Mouse (Mus musculus): Measurements from ENCODE around the gene Cidec. TPM values are rescaled to one million over a fixed set of nuclear protein-coding genes. Genes with fewer than 3 reads are reported as not detected.

Gene Cidec
- polyA plus RNA-seq, 1 experiment, result not detected

- Histone ChIP-seq H3K36me3 (ENCODE audit: control insufficient read depth, insufficient read depth) (no peaks in the 10 kb centered on the region), H3K79me2 (ENCODE audit: control insufficient read depth, insufficient read depth) (no peaks in the 10 kb centered on the region), H3K79me3 (ENCODE audit: low read depth) (no peaks in the 10 kb centered on the region), H3K27me3 (ENCODE audit: control insufficient read depth, insufficient read depth, insufficient read length) (peaks cover 41% of the 10 kb centered on the region), H3K4me3 (ENCODE audit: insufficient read depth, poor library complexity, severe bottlenecking) (no peak within 1 kb of the TSS), H3ac (ENCODE audit: control insufficient read depth, insufficient read length, low read depth) (no peak within 1 kb of the TSS)
- TF ChIP-seq MYOD1 (IDR thresholded peaks at IDR 0.05; ENCODE audit: control insufficient read depth, insufficient read length, low read depth) (no peak), MYOG (IDR thresholded peaks at IDR 0.05; ENCODE audit: control insufficient read depth, extremely low read depth, insufficient read length) (no peak), USF1 (IDR thresholded peaks at IDR 0.05; ENCODE audit: low read depth) (no peak), FOSL1 (IDR thresholded peaks at IDR 0.05; ENCODE audit: insufficient read depth, low read length, poor library complexity, severe bottlenecking) (no peak), CTCF (IDR thresholded peaks at IDR 0.05; ENCODE audit: control insufficient read depth, insufficient read depth, insufficient read length) (no peak), MAX (IDR thresholded peaks at IDR 0.05) (no peak), CEBPB (IDR thresholded peaks at IDR 0.05; ENCODE audit: low read depth) (no peak)
Observed at GRCm38 (mm10) chr6:113457952-113458534, 22.5 kb upstream of the Cidec start, which contains the start of gene Il17re. Gene Il17re, plus strand, starts transcription at chr6:113458484.

DNA sequence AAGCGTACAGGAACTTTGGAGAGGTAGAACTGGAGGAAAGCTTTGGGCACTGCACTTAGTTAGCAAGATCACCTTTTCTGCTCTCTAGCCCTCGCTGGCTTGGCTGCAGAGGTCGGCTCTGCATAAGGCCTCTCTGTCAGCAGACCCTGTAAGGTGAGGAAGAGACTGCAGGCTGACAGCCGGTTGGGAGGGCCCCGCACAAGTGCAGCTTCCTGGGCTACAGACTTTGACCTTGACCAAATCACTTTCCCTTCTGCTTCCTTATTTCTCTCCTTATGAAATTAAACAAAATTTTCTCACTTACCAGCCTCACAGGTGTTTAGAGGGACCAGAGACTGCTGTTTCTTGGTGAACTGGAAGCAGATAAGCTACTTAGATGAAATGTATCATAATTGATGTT is 19.4 kb upstream of the Cidec start:
- no peak overlapping the region for H3K4me3 ChIP-seq (ENCODE audit: insufficient read depth, poor library complexity, severe bottlenecking)
- H3K27me3 ChIP-seq (ENCODE audit: control insufficient read depth, insufficient read depth, insufficient read length), result peaks cover 34% of the 10 kb centered on the region
- no peaks in the 10 kb centered on the region for H3K79me3 ChIP-seq (ENCODE audit: low read depth)
- H3K36me3 ChIP-seq (ENCODE audit: control insufficient read depth, insufficient read depth), result no peaks in the 10 kb centered on the region
- TF ChIP-seq CEBPB (IDR thresholded peaks at IDR 0.05; ENCODE audit: low read depth) (no peak), FOSL1 (IDR thresholded peaks at IDR 0.05; ENCODE audit: insufficient read depth, low read length, poor library complexity, severe bottlenecking) (no peak), USF1 (IDR thresholded peaks at IDR 0.05; ENCODE audit: low read depth) (no peak), MYOG (IDR thresholded peaks at IDR 0.05; ENCODE audit: control insufficient read depth, extremely low read depth, insufficient read length) (no peak), MAX (IDR thresholded peaks at IDR 0.05) (no peak), CTCF (IDR thresholded peaks at IDR 0.05; ENCODE audit: control insufficient read depth, insufficient read depth, insufficient read length) (no peak), MYOD1 (IDR thresholded peaks at IDR 0.05; ENCODE audit: control insufficient read depth, insufficient read length, low read depth) (no peak)
- no peaks in the 10 kb centered on the region for H3K79me2 ChIP-seq (ENCODE audit: control insufficient read depth, insufficient read depth)
- H3ac ChIP-seq (ENCODE audit: control insufficient read depth, insufficient read length, low read depth), result no peak overlapping the region

DNA sequence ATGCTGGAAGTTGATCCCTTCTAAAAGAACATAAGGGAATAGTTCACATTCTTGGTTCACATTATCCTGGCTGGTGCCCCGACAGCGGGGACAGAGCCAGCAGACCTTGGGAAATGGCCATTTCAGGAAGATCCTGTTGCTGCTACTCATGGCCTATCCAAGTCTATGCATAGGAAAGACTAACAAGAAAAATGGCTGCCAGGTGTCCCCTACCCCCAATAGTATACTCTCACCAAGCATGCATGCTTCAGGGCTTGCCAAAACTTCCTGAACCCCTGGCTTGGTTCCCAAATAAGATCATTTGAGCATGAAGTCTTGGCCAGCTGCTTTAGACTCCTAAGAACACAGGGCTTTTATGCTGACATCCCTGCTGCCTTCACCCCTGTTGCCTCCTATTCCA is 16.3 kb upstream of the Cidec start:
- Histone ChIP-seq H3K36me3 (ENCODE audit: control insufficient read depth, insufficient read depth) (peaks cover 18% of the 10 kb centered on the region), H3K4me3 (ENCODE audit: insufficient read depth, poor library complexity, severe bottlenecking) (no peak overlapping the region), H3K79me3 (ENCODE audit: low read depth) (no peaks in the 10 kb centered on the region), H3K79me2 (ENCODE audit: control insufficient read depth, insufficient read depth) (no peaks in the 10 kb centered on the region), H3K27me3 (ENCODE audit: control insufficient read depth, insufficient read depth, insufficient read length) (peaks cover 3% of the 10 kb centered on the region), H3ac (ENCODE audit: control insufficient read depth, insufficient read length, low read depth) (no peak overlapping the region)
- TF ChIP-seq MYOD1 (IDR thresholded peaks at IDR 0.05; ENCODE audit: control insufficient read depth, insufficient read length, low read depth) (no peak), FOSL1 (IDR thresholded peaks at IDR 0.05; ENCODE audit: insufficient read depth, low read length, poor library complexity, severe bottlenecking) (no peak), CTCF (IDR thresholded peaks at IDR 0.05; ENCODE audit: control insufficient read depth, insufficient read depth, insufficient read length) (no peak), USF1 (IDR thresholded peaks at IDR 0.05; ENCODE audit: low read depth) (no peak)

GRCm38 (mm10) chr6:113447639-113448038 is 12.1 kb upstream of the Cidec start:
- Histone ChIP-seq H3ac (ENCODE audit: control insufficient read depth, insufficient read length, low read depth) (no peak overlapping the region), H3K36me3 (ENCODE audit: control insufficient read depth, insufficient read depth) (peaks cover 34% of the 10 kb centered on the region), H3K27me3 (ENCODE audit: control insufficient read depth, insufficient read depth, insufficient read length) (no peaks in the 10 kb centered on the region), H3K79me2 (ENCODE audit: control insufficient read depth, insufficient read depth) (peaks cover 39% of the 10 kb centered on the region), H3K4me3 (ENCODE audit: insufficient read depth, poor library complexity, severe bottlenecking) (no peak overlapping the region), H3K79me3 (ENCODE audit: low read depth) (peaks cover 18% of the 10 kb centered on the region)
- TF ChIP-seq MYOG (IDR thresholded peaks at IDR 0.05; ENCODE audit: control insufficient read depth, extremely low read depth, insufficient read length) (no peak), FOSL1 (IDR thresholded peaks at IDR 0.05; ENCODE audit: insufficient read depth, low read length, poor library complexity, severe bottlenecking) (no peak), MYOD1 (IDR thresholded peaks at IDR 0.05; ENCODE audit: control insufficient read depth, insufficient read length, low read depth) (no peak), CEBPB (IDR thresholded peaks at IDR 0.05; ENCODE audit: low read depth) (no peak), CTCF (IDR thresholded peaks at IDR 0.05; ENCODE audit: control insufficient read depth, insufficient read depth, insufficient read length) (no peak), USF1 (IDR thresholded peaks at IDR 0.05; ENCODE audit: low read depth) (no peak), MAX (IDR thresholded peaks at IDR 0.05) (no peak)

DNA sequence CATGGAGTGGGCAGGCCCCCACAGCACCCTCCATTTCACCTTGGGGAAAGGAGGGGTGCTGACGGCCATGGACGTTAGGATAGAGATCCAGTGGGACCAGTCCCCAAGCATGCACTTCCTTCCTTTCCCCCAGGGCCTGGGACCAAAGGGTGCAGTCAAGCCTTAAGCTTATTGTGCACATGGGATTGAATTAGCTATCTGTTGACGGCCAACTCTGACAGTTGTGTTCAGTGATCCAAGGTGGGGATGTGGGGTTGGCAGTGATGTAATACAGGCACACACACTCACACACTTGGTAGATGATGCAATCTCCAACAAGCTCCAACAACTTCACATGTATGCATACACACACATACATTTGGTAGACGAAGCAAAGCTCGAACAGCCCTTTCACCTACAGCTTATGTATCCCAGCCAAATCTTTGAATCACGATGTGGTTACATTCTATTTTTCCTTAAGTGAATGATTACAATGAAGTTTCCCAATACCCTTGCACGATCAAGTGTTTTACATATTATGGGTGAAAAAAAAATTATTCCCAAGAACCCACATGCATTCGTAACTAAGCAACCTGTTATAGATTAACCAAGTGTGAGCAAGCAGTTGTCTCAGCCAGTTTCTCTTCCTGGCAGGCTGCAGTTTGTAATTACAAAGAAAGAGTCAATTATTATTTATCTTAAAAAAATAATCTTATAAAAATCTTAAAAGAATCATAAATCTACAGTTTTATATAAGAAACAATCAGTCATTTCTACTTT is 8.8 kb upstream of the Cidec start:
- Histone ChIP-seq H3K79me2 (ENCODE audit: control insufficient read depth, insufficient read depth) (peaks cover 42% of the 10 kb centered on the region), H3K79me3 (ENCODE audit: low read depth) (peaks cover 18% of the 10 kb centered on the region), H3K36me3 (ENCODE audit: control insufficient read depth, insufficient read depth) (peaks cover 34% of the 10 kb centered on the region), H3ac (ENCODE audit: control insufficient read depth, insufficient read length, low read depth) (no peak overlapping the region), H3K27me3 (ENCODE audit: control insufficient read depth, insufficient read depth, insufficient read length) (no peaks in the 10 kb centered on the region), H3K4me3 (ENCODE audit: insufficient read depth, poor library complexity, severe bottlenecking) (no peak overlapping the region)
- TF ChIP-seq CTCF (IDR thresholded peaks at IDR 0.05; ENCODE audit: control insufficient read depth, insufficient read depth, insufficient read length), result no peak
- TF ChIP-seq MAX (IDR thresholded peaks at IDR 0.05), result no peak
- TF ChIP-seq MYOD1 (IDR thresholded peaks at IDR 0.05; ENCODE audit: control insufficient read depth, insufficient read length, low read depth), result no peak
- no peak for TF ChIP-seq USF1 (IDR thresholded peaks at IDR 0.05; ENCODE audit: low read depth)
- TF ChIP-seq MYOG (IDR thresholded peaks at IDR 0.05; ENCODE audit: control insufficient read depth, extremely low read depth, insufficient read length), result no peak
- TF ChIP-seq FOSL1 (IDR thresholded peaks at IDR 0.05; ENCODE audit: insufficient read depth, low read length, poor library complexity, severe bottlenecking), result no peak
- no peak for TF ChIP-seq CEBPB (IDR thresholded peaks at IDR 0.05; ENCODE audit: low read depth)
